Mouse (Mus musculus): Measurements from ENCODE around the gene Stpg1. TPM values are rescaled to one million over a fixed set of nuclear protein-coding genes. Genes with fewer than 3 reads are reported as not detected.

The Stpg1 gene
- polyA plus RNA-seq, 1 experiment: 0.41 TPM

DNA sequence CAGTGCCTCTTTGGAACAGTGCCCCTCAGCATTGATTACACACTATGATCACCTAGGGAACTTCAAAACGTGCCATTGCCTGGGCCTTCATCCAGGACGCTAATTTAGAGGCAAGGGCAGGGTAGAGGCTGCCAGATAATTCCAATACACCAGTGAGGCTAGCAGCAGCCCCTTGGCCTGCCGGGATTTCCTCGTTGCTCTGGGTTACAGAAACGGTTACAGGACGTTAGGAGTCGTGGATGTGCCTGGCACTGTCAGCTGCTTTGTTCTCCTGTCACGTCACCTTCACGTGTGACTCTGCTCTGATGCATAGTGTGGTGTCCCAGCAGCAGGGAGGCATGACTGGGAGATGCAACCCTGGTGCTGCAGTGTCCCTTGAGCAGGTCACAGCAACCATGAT is 45.5 kb downstream of the Stpg1 start:
- Histone ChIP-seq H3K27ac (ENCODE audit: insufficient read depth, low read depth, low read length) (no peak overlapping the region), H3K27me3 (replicated peaks; ENCODE audit: control insufficient read depth, insufficient read depth, low read length) (no peaks in the 10 kb centered on the region), H3K36me3 (ENCODE audit: control insufficient read depth, insufficient read depth, low read length) (no peaks in the 10 kb centered on the region), H3K4me3 (ENCODE audit: insufficient read depth, low read depth, low read length) (no peak overlapping the region), H3K4me1 (ENCODE audit: control insufficient read depth, insufficient read depth, low read length) (no peaks in the 10 kb centered on the region)
- TF ChIP-seq POLR2A (IDR thresholded peaks at IDR 0.05; ENCODE audit: low read depth, low read length) (no peak), CTCF (conservative IDR thresholded peaks at IDR 0.05; ENCODE audit: insufficient read depth, insufficient read length, low read depth, low read length) (no peak)
- DNase-seq: no peak
- WGBS: 77% methylated on average over 9 of the region's 9 CpGs

DNA sequence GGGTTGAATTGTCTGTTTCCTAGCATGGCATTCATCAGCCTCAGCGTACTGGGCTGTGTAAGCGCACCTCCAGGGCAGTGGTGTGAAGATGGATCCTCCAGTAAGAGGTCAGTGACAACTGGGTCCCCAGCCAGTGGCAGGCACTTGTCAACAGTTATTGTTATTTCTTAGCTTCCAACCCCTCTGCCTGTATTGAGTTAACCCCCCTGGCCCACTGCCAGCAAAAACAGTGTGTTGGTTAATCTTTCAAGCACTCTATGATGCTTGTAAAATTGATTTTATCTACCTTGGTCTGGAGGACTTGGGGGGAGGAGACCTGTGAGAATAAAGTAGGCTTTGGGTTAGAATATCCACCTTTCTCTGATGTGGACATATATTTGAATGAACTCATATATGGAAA is 49.7 kb downstream of the Stpg1 start:
- H3K4me3 ChIP-seq (ENCODE audit: insufficient read depth, low read depth, low read length): no peak overlapping the region
- no peak for DNase-seq
- no peaks in the 10 kb centered on the region for H3K36me3 ChIP-seq (ENCODE audit: control insufficient read depth, insufficient read depth, low read length)
- H3K27me3 ChIP-seq (replicated peaks; ENCODE audit: control insufficient read depth, insufficient read depth, low read length): no peaks in the 10 kb centered on the region
- H3K4me1 ChIP-seq (ENCODE audit: control insufficient read depth, insufficient read depth, low read length): 0 out of 2 replicates have a peak, but pooled peaks cover 2% of the 10 kb centered on the region
- no peak overlapping the region for H3K27ac ChIP-seq (ENCODE audit: insufficient read depth, low read depth, low read length)
- 81% methylated on average over 2 of the region's 2 CpGs for WGBS
- TF ChIP-seq CTCF (conservative IDR thresholded peaks at IDR 0.05; ENCODE audit: insufficient read depth, insufficient read length, low read depth, low read length) (no peak), POLR2A (IDR thresholded peaks at IDR 0.05; ENCODE audit: low read depth, low read length) (no peak)

DNA sequence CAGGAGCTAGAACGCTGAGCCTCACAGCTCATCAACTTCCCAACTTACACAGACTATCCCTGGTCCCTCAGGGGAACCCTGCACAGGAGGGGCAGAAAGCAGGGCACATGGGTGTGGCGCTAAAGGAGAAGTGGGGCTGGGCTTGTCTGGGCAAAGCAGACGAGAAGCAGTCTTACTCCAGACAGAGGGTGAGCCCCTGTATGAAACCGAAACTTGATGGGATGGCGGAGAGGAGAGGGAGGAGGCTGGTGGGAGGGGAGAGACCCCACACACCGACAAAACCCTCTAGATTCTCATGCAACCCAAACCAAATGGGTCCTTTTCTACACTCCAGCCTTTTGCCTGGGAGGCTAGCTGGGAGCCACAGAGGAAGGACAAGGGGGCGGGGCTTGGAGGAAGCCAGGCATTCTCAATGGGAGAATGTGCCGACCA is 50.5 kb downstream of the Stpg1 start:
- H3K4me3 ChIP-seq (ENCODE audit: insufficient read depth, low read depth, low read length): peak overlapping the region; percentile 0; the same call in 1 of the 2 replicates
- 0 out of 2 replicates have a peak, but pooled peaks cover 4% of the 10 kb centered on the region for H3K4me1 ChIP-seq (ENCODE audit: control insufficient read depth, insufficient read depth, low read length)
- 23% methylated on average over 8 of the region's 8 CpGs for WGBS
- TF ChIP-seq POLR2A (IDR thresholded peaks at IDR 0.05; ENCODE audit: low read depth, low read length) (no peak), CTCF (conservative IDR thresholded peaks at IDR 0.05; ENCODE audit: insufficient read depth, insufficient read length, low read depth, low read length) (no peak)
- peak; percentile 45 for DNase-seq
- H3K27ac ChIP-seq (ENCODE audit: insufficient read depth, low read depth, low read length): no peak overlapping the region
- no peaks in the 10 kb centered on the region for H3K36me3 ChIP-seq (ENCODE audit: control insufficient read depth, insufficient read depth, low read length)
- H3K27me3 ChIP-seq (replicated peaks; ENCODE audit: control insufficient read depth, insufficient read depth, low read length): no peaks in the 10 kb centered on the region

DNA sequence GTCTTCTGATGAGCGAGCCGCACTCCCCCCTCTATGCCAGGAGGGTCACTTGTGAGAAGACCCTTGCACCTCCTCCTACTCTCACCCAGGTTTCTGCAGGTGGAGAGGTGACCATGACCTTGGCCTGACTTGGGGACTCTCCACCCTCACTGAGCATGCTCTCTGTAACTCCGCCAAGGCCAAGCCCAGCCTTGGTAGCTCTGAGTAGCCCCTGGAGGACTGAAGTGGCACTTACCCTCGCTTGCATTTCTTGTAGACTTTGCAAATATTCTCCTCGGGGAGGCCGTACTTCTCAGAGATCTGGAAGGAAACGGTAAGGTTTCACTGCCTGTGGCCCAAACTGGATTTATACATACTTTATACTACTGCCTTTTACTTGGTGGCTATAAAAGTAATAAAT is 51.4 kb downstream of the Stpg1 start:
- TF ChIP-seq CTCF (conservative IDR thresholded peaks at IDR 0.05; ENCODE audit: insufficient read depth, insufficient read length, low read depth, low read length) (no peak), POLR2A (IDR thresholded peaks at IDR 0.05; ENCODE audit: low read depth, low read length) (no peak)
- 93% methylated on average over 7 of the region's 7 CpGs for WGBS
- H3K27ac ChIP-seq (ENCODE audit: insufficient read depth, low read depth, low read length): no peak overlapping the region
- 0 out of 2 replicates have a peak, but pooled peaks cover 4% of the 10 kb centered on the region for H3K4me1 ChIP-seq (ENCODE audit: control insufficient read depth, insufficient read depth, low read length)
- H3K4me3 ChIP-seq (ENCODE audit: insufficient read depth, low read depth, low read length): no peak overlapping the region
- H3K36me3 ChIP-seq (ENCODE audit: control insufficient read depth, insufficient read depth, low read length): no peaks in the 10 kb centered on the region
- no peak for DNase-seq
- H3K27me3 ChIP-seq (replicated peaks; ENCODE audit: control insufficient read depth, insufficient read depth, low read length): no peaks in the 10 kb centered on the region

DNA sequence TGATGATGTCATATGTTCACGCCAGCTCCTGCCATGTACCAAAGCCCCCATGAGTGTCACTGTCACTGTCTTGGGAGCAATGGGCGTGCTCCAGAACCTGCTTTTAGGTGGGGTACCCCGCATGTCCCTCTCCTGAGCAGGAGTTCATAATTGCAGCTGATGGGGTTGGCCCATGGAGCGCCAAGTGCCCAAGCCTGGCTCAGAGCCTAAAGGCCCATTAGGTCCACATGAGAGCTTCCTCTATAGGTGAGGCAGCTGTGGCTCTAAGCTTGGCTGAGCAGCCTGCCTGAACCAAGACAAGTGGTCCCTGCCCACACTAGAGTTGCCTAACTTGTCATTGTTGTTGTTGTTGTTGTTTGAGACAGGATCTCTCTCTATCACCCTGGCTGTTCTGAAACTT is 52.2 kb downstream of the Stpg1 start:
- Histone ChIP-seq H3K27ac (ENCODE audit: insufficient read depth, low read depth, low read length) (no peak overlapping the region), H3K4me1 (ENCODE audit: control insufficient read depth, insufficient read depth, low read length) (0 out of 2 replicates have a peak, but pooled peaks cover 4% of the 10 kb centered on the region), H3K27me3 (replicated peaks; ENCODE audit: control insufficient read depth, insufficient read depth, low read length) (no peaks in the 10 kb centered on the region), H3K36me3 (ENCODE audit: control insufficient read depth, insufficient read depth, low read length) (no peaks in the 10 kb centered on the region), H3K4me3 (ENCODE audit: insufficient read depth, low read depth, low read length) (no peak overlapping the region)
- 92% methylated on average over 4 of the region's 4 CpGs for WGBS
- no peak for DNase-seq
- TF ChIP-seq CTCF (conservative IDR thresholded peaks at IDR 0.05; ENCODE audit: insufficient read depth, insufficient read length, low read depth, low read length): no peak
- TF ChIP-seq POLR2A (IDR thresholded peaks at IDR 0.05; ENCODE audit: low read depth, low read length): no peak

DNA sequence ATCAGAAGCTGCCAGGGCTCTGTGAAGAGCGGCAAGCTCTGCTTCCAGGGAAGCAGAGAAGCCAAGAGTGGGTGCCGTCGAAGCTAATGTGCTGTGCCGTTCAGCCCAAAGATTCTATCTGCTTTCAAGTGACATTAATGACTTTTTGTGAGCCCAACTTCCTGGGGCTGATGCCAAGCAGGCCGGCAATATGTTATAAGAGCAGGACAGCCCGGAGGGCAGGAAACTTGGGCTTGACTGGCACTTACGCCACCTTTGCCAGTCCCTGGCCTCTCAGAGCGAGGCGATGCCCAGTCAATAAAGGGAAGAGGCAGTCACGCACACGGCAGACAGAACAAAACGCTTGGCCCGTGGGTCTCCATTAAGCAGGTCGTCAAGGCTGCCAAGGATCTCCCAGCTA is 53.0 kb downstream of the Stpg1 start:
- no peak overlapping the region for H3K4me3 ChIP-seq (ENCODE audit: insufficient read depth, low read depth, low read length)
- DNase-seq: peak; percentile 33
- H3K36me3 ChIP-seq (ENCODE audit: control insufficient read depth, insufficient read depth, low read length): no peaks in the 10 kb centered on the region
- TF ChIP-seq CTCF (conservative IDR thresholded peaks at IDR 0.05; ENCODE audit: insufficient read depth, insufficient read length, low read depth, low read length) (no peak), POLR2A (IDR thresholded peaks at IDR 0.05; ENCODE audit: low read depth, low read length) (no peak)
- H3K27me3 ChIP-seq (replicated peaks; ENCODE audit: control insufficient read depth, insufficient read depth, low read length): no peaks in the 10 kb centered on the region
- no peak overlapping the region for H3K27ac ChIP-seq (ENCODE audit: insufficient read depth, low read depth, low read length)
- 0 out of 2 replicates have a peak, but pooled peaks cover 4% of the 10 kb centered on the region for H3K4me1 ChIP-seq (ENCODE audit: control insufficient read depth, insufficient read depth, low read length)
- 45% methylated on average over 14 of the region's 14 CpGs for WGBS

DNA sequence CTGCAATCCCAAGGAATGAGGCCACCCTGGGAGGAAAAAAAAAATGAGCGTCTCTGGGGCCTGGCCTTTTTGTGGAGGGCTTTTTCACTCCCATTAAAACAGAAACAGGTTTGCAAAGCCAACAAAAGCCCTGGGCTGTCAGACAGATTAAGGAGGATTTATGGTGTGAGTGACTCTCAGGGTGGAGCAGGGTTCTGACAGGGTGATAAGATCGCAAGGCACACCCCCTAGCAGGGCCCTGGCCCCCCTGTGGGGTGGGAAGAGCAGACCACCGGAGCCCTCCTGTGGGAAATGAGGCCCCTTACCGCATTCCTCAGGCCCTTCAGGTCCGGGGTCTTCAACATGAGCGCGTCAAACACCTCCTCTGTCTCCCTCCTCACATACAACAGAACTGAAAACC is 53.5 kb downstream of the Stpg1 start:
- Histone ChIP-seq H3K36me3 (ENCODE audit: control insufficient read depth, insufficient read depth, low read length) (no peaks in the 10 kb centered on the region), H3K4me3 (ENCODE audit: insufficient read depth, low read depth, low read length) (no peak overlapping the region), H3K27me3 (replicated peaks; ENCODE audit: control insufficient read depth, insufficient read depth, low read length) (no peaks in the 10 kb centered on the region), H3K4me1 (ENCODE audit: control insufficient read depth, insufficient read depth, low read length) (0 out of 2 replicates have a peak, but pooled peaks cover 4% of the 10 kb centered on the region), H3K27ac (ENCODE audit: insufficient read depth, low read depth, low read length) (no peak overlapping the region)
- DNase-seq: no peak
- WGBS: 53% methylated on average over 7 of the region's 7 CpGs
- no peak for TF ChIP-seq POLR2A (IDR thresholded peaks at IDR 0.05; ENCODE audit: low read depth, low read length)
- no peak for TF ChIP-seq CTCF (conservative IDR thresholded peaks at IDR 0.05; ENCODE audit: insufficient read depth, insufficient read length, low read depth, low read length)
